ENCODE assay signal across 9 mouse cellular contexts in genomic region chr5:100427276-100427675, GRCm38 (mm10). TPM values are rescaled to one million over a fixed set of nuclear protein-coding genes. Genes with fewer than 3 reads are reported as not detected.
DNase-seq lines count a peak whose midpoint lies in the region; ATAC-seq and TF ChIP-seq lines count a peak whose summit lies in the region.
"Had no signal": no experiment of that assay in that cellular context is flagged by ENCODE, and none has a peak within 500 bp of the region (broad histone marks: within the 10 kb centered on the region; RNA-seq: fewer than 3 reads in every experiment).

No protein-coding gene starts in this region.

- no peaks in the 10 kb centered on the region for H3K27me3 ChIP-seq in heart, embryonic 12.5 days (replicated peaks)
- H3K27me3 ChIP-seq in heart, adult 2 months (ENCODE audit: control insufficient read depth, insufficient read depth, low read length) = no peaks in the 10 kb centered on the region
- no peaks in the 10 kb centered on the region for H3K27me3 ChIP-seq in E14TG2a.4 (ENCODE audit: insufficient read depth, low read length)
- no peaks in the 10 kb centered on the region for H3K27me3 ChIP-seq in hindbrain, embryonic 10.5 days (ENCODE audit: insufficient read depth, poor library complexity, severe bottlenecking)

- no peak for TF ChIP-seq POLR2A in heart, adult 2 months (IDR thresholded peaks at IDR 0.05; ENCODE audit: insufficient read depth, low read depth, low read length)

- intact Hi-C loops in heart, adult 2 months (cut with DNase I) = loop anchor here (10.0 kb wide), 1 partner anchor 248 kb away; the partner anchor contains the start of gene Coq2
- intact Hi-C loops in gastrocnemius, postnatal 14 days (cut with DNase I; ENCODE audit: low total_unique reads) = no loop called here

- no peak for TF ChIP-seq CTCF in heart, adult 2 months (IDR thresholded peaks at IDR 0.05)
- TF ChIP-seq CTCF in E14TG2a.4 (conservative IDR thresholded peaks at IDR 0.05; ENCODE audit: low read length) = no peak

- H3K27ac ChIP-seq in heart, embryonic 12.5 days (ENCODE audit: poor library complexity, severe bottlenecking) = no peak overlapping the region
- H3K27ac ChIP-seq in heart, adult 2 months = no peak overlapping the region
- H3K27ac ChIP-seq in hindbrain, embryonic 10.5 days = peak overlapping the region; percentile 29; the same call in 1 of the 2 replicates
- H3K27ac ChIP-seq: macrophage had no signal

- H3K79me2 ChIP-seq in heart, adult 2 months (replicated peaks; ENCODE audit: control insufficient read depth, insufficient read depth, low read length) = 0 out of 2 replicates have a peak, but pooled peaks cover 2% of the 10 kb centered on the region

- 67% methylated on average over 9 of the region's 9 CpGs for WGBS in heart, embryonic 12.5 days
- WGBS in heart, adult 2 months = 49% methylated on average over 9 of the region's 9 CpGs
- 68% methylated on average over 9 of the region's 9 CpGs for WGBS in hindbrain, embryonic 10.5 days

- H3K4me1 ChIP-seq in heart, embryonic 12.5 days (replicated peaks) = peaks cover 69% of the 10 kb centered on the region
- H3K4me1 ChIP-seq in heart, adult 2 months (ENCODE audit: control insufficient read depth, insufficient read depth, low read length) = peaks cover 7% of the 10 kb centered on the region
- H3K4me1 ChIP-seq in E14TG2a.4 (replicated peaks; ENCODE audit: low read depth, low read length) = peaks cover 76% of the 10 kb centered on the region
- peaks cover 71% of the 10 kb centered on the region for H3K4me1 ChIP-seq in hindbrain, embryonic 10.5 days (replicated peaks)

- no peaks in the 10 kb centered on the region for H3K9me3 ChIP-seq in heart, embryonic 12.5 days (replicated peaks)
- no peaks in the 10 kb centered on the region for H3K9me3 ChIP-seq in E14TG2a.4 (ENCODE audit: low read length)
- no peaks in the 10 kb centered on the region for H3K9me3 ChIP-seq in hindbrain, embryonic 10.5 days

- peaks cover 57% of the 10 kb centered on the region for H3K36me3 ChIP-seq in heart, embryonic 12.5 days
- peaks cover 8% of the 10 kb centered on the region for H3K36me3 ChIP-seq in heart, adult 2 months (ENCODE audit: control insufficient read depth, insufficient read depth, low read length)
- peaks cover 63% of the 10 kb centered on the region for H3K36me3 ChIP-seq in E14TG2a.4 (ENCODE audit: insufficient read depth, low read length)
- peaks cover 61% of the 10 kb centered on the region for H3K36me3 ChIP-seq in hindbrain, embryonic 10.5 days

- peak overlapping the region; percentile 59 for H3K9ac ChIP-seq in heart, embryonic 12.5 days
- H3K9ac ChIP-seq in heart, adult 2 months (ENCODE audit: low read depth, low read length) = no peak overlapping the region

- TF ChIP-seq EP300 in heart, adult 2 months (IDR thresholded peaks at IDR 0.05; ENCODE audit: insufficient read depth, low read depth, low read length) = no peak

- H3K4me3 ChIP-seq in heart, embryonic 12.5 days = peak overlapping the region; percentile 88
- no peak overlapping the region for H3K4me3 ChIP-seq in heart, adult 2 months
- peak overlapping the region; percentile 96 for H3K4me3 ChIP-seq in E14TG2a.4 (replicated peaks; ENCODE audit: low read length)
- peak overlapping the region; percentile 67 for H3K4me3 ChIP-seq in hindbrain, embryonic 10.5 days

- ATAC-seq in heart, embryonic 12.5 days (ENCODE audit: insufficient number of reproducible peaks, low FRiP score) = no peak
- ATAC-seq in megakaryocyte progenitor cell, adult 5-6 weeks (replicated peaks; ENCODE audit: poor library complexity) = peak; percentile 12; the same call in 1 of the 2 replicates

- H3K4me2 ChIP-seq in heart, embryonic 12.5 days = peak overlapping the region; percentile 89

- no peak for DNase-seq in heart, adult 2 months
- no peak for DNase-seq in hindbrain, embryonic 10.5 days (ENCODE audit: low spot score)
- DNase-seq in adrenal gland, postnatal 36 days = no peak
- DNase-seq in gastrocnemius, postnatal 14 days = no peak
- DNase-seq in retina, embryonic 14.5 days (ENCODE audit: low spot score) = no peak

RNA-seq across cellular contexts. Expression of gene Sec31a, which starts 11.2 kb away (rescaled TPM):
- 171 and 177 TPM in 2 replicates for polyA plus RNA-seq in heart, embryonic 12.5 days (2016; fragmentation: Nextera tagmentation; extraction: Ambion mirVana)
- 100 to 1,000 TPM; 101 to 111 TPM for total RNA-seq in heart, adult 2 months (2021)
- 184 and 201 TPM in 2 replicates for polyA plus RNA-seq in heart, adult 2 months (2012; rRNA removed)
- polyA plus RNA-seq in hindbrain, embryonic 10.5 days (2016; fragmentation: Nextera tagmentation; extraction: Ambion mirVana) = 108 and 114 TPM in 2 replicates
- 158 and 166 TPM in 2 replicates for total RNA-seq in megakaryocyte progenitor cell, adult 5-6 weeks (2015)
- total RNA-seq in megakaryocyte progenitor cell, adult 5-6 weeks (2017) = 125 and 137 TPM in 2 replicates
- 100 to 1,000 TPM; 155 to 161 TPM for total RNA-seq in adrenal gland, postnatal 36 days (2021)
- total RNA-seq in gastrocnemius, postnatal 14 days (2021) = 10 to 100 TPM; 70.6 to 82.8 TPM
